Mouse (Mus musculus): ENCODE results near the gene Sorl1.

The Sorl1 gene

GRCm38 (mm10) chr9:41968673-41969460 is 155.2 kb downstream of the Sorl1 start:
- DNase-seq (ENCODE audit: low spot score in 2 of 2): no peak

GRCm38 (mm10) chr9:41961274-41961673 is 162.8 kb downstream of the Sorl1 start:
- DNase-seq (ENCODE audit: low spot score in 2 of 2): no peak

GRCm38 (mm10) chr9:41958282-41958681 is 165.8 kb downstream of the Sorl1 start:
- DNase-seq (ENCODE audit: low spot score in 2 of 2): no peak

- DNase-seq (ENCODE audit: low spot score in 2 of 2): peak; percentile 51 to 67
Measured at GRCm38 (mm10) chr9:41953486-41953885, 170.6 kb downstream of the Sorl1 start.

- no peak for DNase-seq (ENCODE audit: low spot score in 2 of 2)
Measured at GRCm38 (mm10) chr9:41952650-41953204, 171.4 kb downstream of the Sorl1 start.

- no peak for DNase-seq (ENCODE audit: low spot score in 2 of 2)
Measured at GRCm38 (mm10) chr9:41951472-41952129, 172.5 kb downstream of the Sorl1 start.

GRCm38 (mm10) chr9:41950991-41951451 is 173.1 kb downstream of the Sorl1 start:
- DNase-seq (ENCODE audit: low spot score in 2 of 2): peak; percentile 79 to 81

- DNase-seq (ENCODE audit: low spot score in 2 of 2): peak; percentile 76 to 79
Measured at GRCm38 (mm10) chr9:41950109-41950990, 173.7 kb downstream of the Sorl1 start.

- no peak for DNase-seq (ENCODE audit: low spot score in 2 of 2)
Measured at GRCm38 (mm10) chr9:41949476-41949875, 174.6 kb downstream of the Sorl1 start.

- no peak for DNase-seq (ENCODE audit: low spot score in 2 of 2)
Measured at GRCm38 (mm10) chr9:41944964-41945363, 179.1 kb downstream of the Sorl1 start.

GRCm38 (mm10) chr9:41942970-41943635 is 181.0 kb downstream of the Sorl1 start:
- no peak for DNase-seq (ENCODE audit: low spot score in 2 of 2)

GRCm38 (mm10) chr9:41940311-41940853 is 183.7 kb downstream of the Sorl1 start:
- DNase-seq (ENCODE audit: low spot score in 2 of 2): no peak

- no peak for DNase-seq (ENCODE audit: low spot score in 2 of 2)
Measured at GRCm38 (mm10) chr9:41938449-41938848, 185.6 kb downstream of the Sorl1 start.

- DNase-seq (ENCODE audit: low spot score in 2 of 2): no peak
Measured at GRCm38 (mm10) chr9:41937967-41938348, 186.1 kb downstream of the Sorl1 start.

GRCm38 (mm10) chr9:41937341-41937966 is 186.6 kb downstream of the Sorl1 start:
- no peak for DNase-seq (ENCODE audit: low spot score in 2 of 2)

- no peak for DNase-seq (ENCODE audit: low spot score in 2 of 2)
Measured at GRCm38 (mm10) chr9:41936598-41936997, 187.5 kb downstream of the Sorl1 start.

GRCm38 (mm10) chr9:41935979-41936378 is 188.1 kb downstream of the Sorl1 start:
- DNase-seq (ENCODE audit: low spot score in 2 of 2): no peak

- peak; percentile 50 to 58 for DNase-seq (ENCODE audit: low spot score in 2 of 2)
Measured at GRCm38 (mm10) chr9:41935373-41935971, 188.6 kb downstream of the Sorl1 start.

- DNase-seq (ENCODE audit: low spot score in 2 of 2): no peak
Measured at GRCm38 (mm10) chr9:41934848-41935372, 189.2 kb downstream of the Sorl1 start.

- no peak for DNase-seq (ENCODE audit: low spot score in 2 of 2)
Measured at GRCm38 (mm10) chr9:41929986-41930385, 194.1 kb downstream of the Sorl1 start.

Data from right cerebral cortex, postnatal 36 days (tissue).